9 mouse cellular contexts compared by ENCODE assay signal in the genomic region with DNA sequence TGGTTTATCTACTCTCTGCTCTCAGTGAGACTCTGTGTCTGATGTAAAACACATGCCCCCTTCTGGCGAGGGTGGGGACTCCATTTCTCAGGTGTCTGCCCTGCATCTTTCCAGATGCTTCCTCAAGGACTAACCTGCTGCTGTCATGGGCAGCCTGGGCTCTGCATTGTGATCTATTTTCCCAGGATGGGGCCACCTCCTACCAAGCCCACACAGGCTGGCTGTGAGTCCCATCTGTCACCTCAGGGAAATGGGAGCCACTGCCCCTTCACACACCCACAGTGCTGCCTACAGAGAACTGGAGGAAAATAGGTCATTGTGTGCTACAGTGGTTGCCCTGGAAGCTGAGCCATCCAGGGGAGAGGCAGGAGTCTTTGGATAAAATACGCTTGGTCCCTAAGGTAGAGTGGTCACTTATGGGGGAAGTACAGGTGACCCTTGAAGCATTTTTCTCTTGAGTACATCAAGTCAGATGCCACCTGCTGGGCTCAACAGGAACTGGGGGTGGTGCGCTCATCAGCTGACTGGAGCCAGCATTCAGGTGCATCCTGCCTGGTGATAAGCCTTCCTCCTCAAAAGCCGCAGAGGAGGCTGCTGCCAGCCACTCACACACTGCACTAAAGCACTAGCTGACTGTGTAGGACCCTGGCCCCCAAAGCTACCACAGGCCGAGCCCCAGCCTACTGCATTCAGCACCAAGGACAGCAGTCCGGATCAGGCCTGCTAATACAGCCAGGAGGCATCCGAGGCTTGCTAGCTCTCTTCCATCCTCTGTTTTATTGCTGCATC. TPM values are rescaled to one million over a fixed set of nuclear protein-coding genes. Genes with fewer than 3 reads are reported as not detected.
A peak's percentile ranks its signal among the peaks of the same experiment; 100 is the strongest.
DNase-seq lines count a peak whose midpoint lies in the region; ATAC-seq and TF ChIP-seq lines count a peak whose summit lies in the region.
"Had no signal": no experiment of that assay in that cellular context is flagged by ENCODE, and none has a peak within 500 bp of the region (broad histone marks: within the 10 kb centered on the region; RNA-seq: fewer than 3 reads in every experiment).

No protein-coding gene starts in this region.

- peak; percentile 68 to 78 for ATAC-seq in hematopoietic stem cell, adult 5-6 weeks (replicated peaks in 1 of 2; ENCODE audit: insufficient read depth in 1 of 2, low FRiP score in 2 of 2, low TSS enrichment in 1 of 2, low read depth in 1 of 2, poor library complexity in 2 of 2, severe bottlenecking in 2 of 2)
- no peak for ATAC-seq in midbrain, embryonic 13.5 days

- DNase-seq in heart, postnatal 4 days = peak; percentile 70
- DNase-seq in heart, adult 8-10 months (ENCODE audit: low spot score) = no peak
- peak; percentile 19 for DNase-seq in c-Kit-positive CD71-positive TER-119-positive erythroid progenitor cells, embryonic 14.5 days (ENCODE audit: low spot score)
- DNase-seq in thymus, postnatal 25 days = peak; percentile 48
- no peak for DNase-seq in urinary bladder, postnatal 10 days (ENCODE audit: low spot score)

- peak; percentile 13 for TF ChIP-seq CTCF in ES-Bruce4 (IDR thresholded peaks at IDR 0.05; ENCODE audit: low read depth, low read length)

- no peaks in the 10 kb centered on the region for H3K9me3 ChIP-seq in ES-Bruce4 (replicated peaks; ENCODE audit: control insufficient read depth, insufficient read depth, low read length, poor library complexity, severe bottlenecking)
- H3K9me3 ChIP-seq in midbrain, embryonic 13.5 days = no peaks in the 10 kb centered on the region
- H3K9me3 ChIP-seq: embryonic facial prominence, embryonic 13.5 days had no signal

- no peaks in the 10 kb centered on the region for H3K27me3 ChIP-seq in ES-Bruce4 (ENCODE audit: control insufficient read depth, insufficient read depth, low read length, poor library complexity, severe bottlenecking)
- H3K27me3 ChIP-seq in midbrain, embryonic 13.5 days = no peaks in the 10 kb centered on the region
- H3K27me3 ChIP-seq: embryonic facial prominence, embryonic 13.5 days had no signal

- H3K27ac ChIP-seq in ES-Bruce4 (ENCODE audit: insufficient read depth, low read length) = no peak overlapping the region
- H3K27ac ChIP-seq in midbrain, embryonic 13.5 days = 0 out of 2 replicates have a peak overlapping the region, but pooled peaks have one; percentile 39
- H3K27ac ChIP-seq: embryonic facial prominence, embryonic 13.5 days had no signal

- H3K4me1 ChIP-seq in ES-Bruce4 (ENCODE audit: control insufficient read depth, insufficient read depth, low read length) = no peaks in the 10 kb centered on the region
- H3K4me1 ChIP-seq in midbrain, embryonic 13.5 days (replicated peaks) = peaks cover 54% of the 10 kb centered on the region
- H3K4me1 ChIP-seq: embryonic facial prominence, embryonic 13.5 days had no signal

- no peaks in the 10 kb centered on the region for H3K36me3 ChIP-seq in ES-Bruce4 (ENCODE audit: control insufficient read depth, insufficient read depth, low read length, poor library complexity, severe bottlenecking)
- no peaks in the 10 kb centered on the region for H3K36me3 ChIP-seq in midbrain, embryonic 13.5 days
- H3K36me3 ChIP-seq: embryonic facial prominence, embryonic 13.5 days had no signal

- H3K4me2 ChIP-seq in midbrain, embryonic 13.5 days (replicated peaks) = no peak overlapping the region
- H3K4me2 ChIP-seq: embryonic facial prominence, embryonic 13.5 days had no signal

- H3K4me3 ChIP-seq in ES-Bruce4 (ENCODE audit: low read depth, low read length) = no peak overlapping the region
- H3K4me3 ChIP-seq in midbrain, embryonic 13.5 days (replicated peaks) = no peak overlapping the region
- H3K4me3 ChIP-seq: embryonic facial prominence, embryonic 13.5 days had no signal

- 55% methylated on average over 7 of the region's 7 CpGs for WGBS in midbrain, embryonic 13.5 days

- TF ChIP-seq POLR2A in ES-Bruce4 (IDR thresholded peaks at IDR 0.05; ENCODE audit: insufficient read depth, low read length) = no peak

- no peak overlapping the region for H3K9ac ChIP-seq in ES-Bruce4 (ENCODE audit: low read depth, poor library complexity, severe bottlenecking)
- H3K9ac ChIP-seq in midbrain, embryonic 13.5 days (replicated peaks) = no peak overlapping the region
- H3K9ac ChIP-seq: embryonic facial prominence, embryonic 13.5 days had no signal

- no peak for TF ChIP-seq EP300 in ES-Bruce4 (IDR thresholded peaks at IDR 0.05; ENCODE audit: insufficient read depth, low read depth, low read length)

RNA-seq across cellular contexts. Expression of gene Brsk2, which starts 23.5 kb away (rescaled TPM):
- total RNA-seq in heart, postnatal 4 days (2021) = under 1 TPM; 0.19 to 0.32 TPM
- total RNA-seq in heart, adult 8-10 months (2022) = under 1 TPM; 0.16 to 0.43 (median 0.22) TPM
- polyA plus RNA-seq in ES-Bruce4 (2011; ENCODE audit: insufficient read depth, insufficient read length, low read depth, missing spikeins) = 0.70 and 0.75 TPM in 2 replicates
- not detected in 2 replicates for total RNA-seq in hematopoietic stem cell, adult 5-6 weeks (2017)
- polyA plus RNA-seq in midbrain, embryonic 13.5 days (2015; fragmentation: Nextera tagmentation; extraction: Ambion mirVana) = 27.5 and 29.4 TPM in 2 replicates

RNA-seq across cellular contexts. Expression of gene Tollip, which starts 54.7 kb away (rescaled TPM):
- total RNA-seq in heart, postnatal 4 days (2021) = 10 to 100 TPM; 47.0 to 48.3 TPM
- total RNA-seq in heart, adult 8-10 months (2022) = 10 to 100 TPM; 55.3 to 61.2 (median 57.8) TPM
- 44.9 and 47.1 TPM in 2 replicates for polyA plus RNA-seq in ES-Bruce4 (2011; ENCODE audit: insufficient read depth, insufficient read length, low read depth, missing spikeins)
- 30.4 and 30.8 TPM in 2 replicates for total RNA-seq in hematopoietic stem cell, adult 5-6 weeks (2017)
- polyA plus RNA-seq in midbrain, embryonic 13.5 days (2015; fragmentation: Nextera tagmentation; extraction: Ambion mirVana) = 69.0 and 71.2 TPM in 2 replicates

Comparison
In these comparisons a context has a peak if more than half of its experiments do, and no peak if none do; other contexts are left out.
1. DNase-seq: peak in heart, postnatal 4 days (single experiment), c-Kit-positive CD71-positive TER-119-positive erythroid progenitor cells, embryonic 14.5 days (single experiment) and thymus, postnatal 25 days (single experiment); none in heart, adult 8-10 months (single experiment) and urinary bladder, postnatal 10 days (single experiment).